ENCODE assay signal across 8 mouse cellular contexts in genomic region chr19:58413290-58413689, GRCm38 (mm10). TPM values are rescaled to one million over a fixed set of nuclear protein-coding genes. Genes with fewer than 3 reads are reported as not detected.
A peak's percentile ranks its signal among the peaks of the same experiment; 100 is the strongest.
DNase-seq lines count a peak whose midpoint lies in the region; ATAC-seq and TF ChIP-seq lines count a peak whose summit lies in the region.

No protein-coding gene starts in this region.

- TF ChIP-seq CTCF in midbrain, postnatal 0 days (IDR thresholded peaks at IDR 0.05) = no peak

- no peaks in the 10 kb centered on the region for H3K9me3 ChIP-seq in midbrain, postnatal 0 days (ENCODE audit: low read length)
- H3K9me3 ChIP-seq in midbrain, embryonic 15.5 days = no peaks in the 10 kb centered on the region
- peaks cover 9% of the 10 kb centered on the region; the same call in 1 of the 2 replicates for H3K9me3 ChIP-seq in limb, embryonic 13.5 days

- peak; percentile 71 for DNase-seq in midbrain, postnatal 0 days (ENCODE audit: low spot score)
- peak; percentile 39 for DNase-seq in adrenal gland, postnatal 25 days
- DNase-seq in heart, postnatal 36 days = peak; percentile 19 to 26
- DNase-seq in splenic B cell, adult 2 months (ENCODE audit: low read depth, low spot score) = peak; percentile 37
- DNase-seq in thymus, postnatal 10 days (ENCODE audit: low spot score in 2 of 2) = no peak
- DNase-seq in layer of hippocampus, postnatal 14 days (ENCODE audit: low spot score in 2 of 2) = no peak

- intact Hi-C loops in heart, postnatal 36 days (cut with DNase I) = no loop called here

- no peak for ATAC-seq in midbrain, postnatal 0 days (ENCODE audit: low FRiP score)
- no peak for ATAC-seq in midbrain, embryonic 15.5 days (replicated peaks)
- ATAC-seq in limb, embryonic 13.5 days (ENCODE audit: low FRiP score, low read depth) = peak; percentile 77

- H3K4me2 ChIP-seq in midbrain, postnatal 0 days (ENCODE audit: low read depth, low read length, poor library complexity, severe bottlenecking) = no peak overlapping the region
- no peak overlapping the region for H3K4me2 ChIP-seq in midbrain, embryonic 15.5 days
- peak overlapping the region; percentile 46 for H3K4me2 ChIP-seq in limb, embryonic 13.5 days (replicated peaks)

- no peaks in the 10 kb centered on the region for H3K4me1 ChIP-seq in midbrain, postnatal 0 days (ENCODE audit: insufficient read depth, low read length)
- no peaks in the 10 kb centered on the region for H3K4me1 ChIP-seq in midbrain, embryonic 15.5 days
- 0 out of 2 replicates have a peak, but pooled peaks cover 6% of the 10 kb centered on the region for H3K4me1 ChIP-seq in limb, embryonic 13.5 days

- H3K9ac ChIP-seq in midbrain, postnatal 0 days (replicated peaks; ENCODE audit: low read length, poor library complexity, severe bottlenecking) = no peak overlapping the region
- H3K9ac ChIP-seq in midbrain, embryonic 15.5 days = no peak overlapping the region
- H3K9ac ChIP-seq in limb, embryonic 13.5 days = no peak overlapping the region

- 47% methylated on average over 8 of the region's 8 CpGs for WGBS in midbrain, postnatal 0 days
- WGBS in midbrain, embryonic 15.5 days = 44% methylated on average over 8 of the region's 8 CpGs
- WGBS in limb, embryonic 13.5 days = 15% methylated on average over 8 of the region's 8 CpGs

- no peak overlapping the region for H3K27ac ChIP-seq in midbrain, postnatal 0 days (ENCODE audit: low read depth, low read length)
- no peak overlapping the region for H3K27ac ChIP-seq in midbrain, embryonic 15.5 days
- H3K27ac ChIP-seq in limb, embryonic 13.5 days = no peak overlapping the region

- H3K36me3 ChIP-seq in midbrain, postnatal 0 days (ENCODE audit: insufficient read depth, low read length) = no peaks in the 10 kb centered on the region
- H3K36me3 ChIP-seq in midbrain, embryonic 15.5 days (replicated peaks) = no peaks in the 10 kb centered on the region
- H3K36me3 ChIP-seq in limb, embryonic 13.5 days = no peaks in the 10 kb centered on the region
- H3K36me3 ChIP-seq in splenic B cell, adult 2 months (ENCODE audit: control insufficient read depth, insufficient read depth, low read length, poor library complexity, severe bottlenecking) = no peaks in the 10 kb centered on the region

- H3K27me3 ChIP-seq in midbrain, postnatal 0 days (ENCODE audit: insufficient read depth, low read length) = no peaks in the 10 kb centered on the region
- H3K27me3 ChIP-seq in midbrain, embryonic 15.5 days (replicated peaks) = no peaks in the 10 kb centered on the region
- no peaks in the 10 kb centered on the region for H3K27me3 ChIP-seq in limb, embryonic 13.5 days
- H3K27me3 ChIP-seq in splenic B cell, adult 2 months (ENCODE audit: control insufficient read depth, insufficient read depth, low read length, poor library complexity, severe bottlenecking) = no peaks in the 10 kb centered on the region

- no peak overlapping the region for H3K4me3 ChIP-seq in midbrain, postnatal 0 days (ENCODE audit: low read depth, low read length)
- no peak overlapping the region for H3K4me3 ChIP-seq in midbrain, embryonic 15.5 days
- no peak overlapping the region for H3K4me3 ChIP-seq in limb, embryonic 13.5 days

RNA-seq across cellular contexts. Expression of gene Gfra1, which starts 42.4 kb away (rescaled TPM):
- total RNA-seq in midbrain, postnatal 0 days (2014; rRNA removed) = 91.5 and 101 TPM in 2 replicates
- 34.4 and 36.2 TPM in 2 replicates for polyA plus RNA-seq in midbrain, postnatal 0 days (2015; fragmentation: Nextera tagmentation; extraction: Ambion mirVana)
- 42.6 and 44.0 TPM in 2 replicates for polyA plus RNA-seq in midbrain, embryonic 15.5 days (2015; fragmentation: Nextera tagmentation; extraction: Ambion mirVana)
- 1.5 and 2.0 TPM in 2 replicates for total RNA-seq in adrenal gland, postnatal 25 days (2021)
- 1 to 10 TPM; 3.6 to 4.7 TPM for total RNA-seq in heart, postnatal 36 days (2021)
- 23.2 and 25.4 TPM in 2 replicates for polyA plus RNA-seq in limb, embryonic 13.5 days (2015; fragmentation: Nextera tagmentation; extraction: Ambion mirVana)
- total RNA-seq in layer of hippocampus, postnatal 14 days (2021) = 10 to 100 TPM; 45.8 to 51.6 TPM

Comparison
In these comparisons a context has a peak if more than half of its experiments do, and no peak if none do; other contexts are left out.
1. DNase-seq: peak in midbrain, postnatal 0 days (single experiment), adrenal gland, postnatal 25 days (single experiment), heart, postnatal 36 days (2 of 2) and splenic B cell, adult 2 months (single experiment); none in thymus, postnatal 10 days (0 of 2) and layer of hippocampus, postnatal 14 days (0 of 2).
2. RNA of gene Gfra1, which starts 42.4 kb away (total RNA-seq): 91.5 to 101 TPM in midbrain, postnatal 0 days and 45.8 to 51.6 TPM in layer of hippocampus, postnatal 14 days; 3.6 to 4.7 TPM in heart, postnatal 36 days and 1.5 to 2.0 TPM in adrenal gland, postnatal 25 days; every median in the first group is over 4 times any median in the second.